Mouse (Mus musculus) forebrain, postnatal 0 days (tissue): Measurements from ENCODE around the gene Hnrnpm. TPM values are rescaled to one million over a fixed set of nuclear protein-coding genes. Genes with fewer than 3 reads are reported as not detected.

Experiments used
- ATAC-seq: fragments of 200-750 bp; cut with Nextera tagmentation; 2 replicates; pipeline ENCODE4 v1.8.0; 2017; ENCODE audit warnings: mild to moderate bottlenecking, moderate library complexity
- DNase-seq: peaks from one replicate; pipeline ENCODE4 v3.0.0-alpha.2; 2015
- H3K27ac ChIP-seq: fragments of 300-500 bp; sonication (generic); 2 replicates; pipeline ENCODE4 v1.5.1; 2014; ENCODE audit warnings: low read depth, mild to moderate bottlenecking, antibody characterized with exemption, low read length, moderate library complexity, mixed read lengths
- H3K27me3 ChIP-seq: fragments of 300-500 bp; sonication (generic); 2 replicates; pipeline ENCODE4 v1.6.1; 2014; ENCODE audit warnings: mild to moderate bottlenecking, low read length, mixed read lengths; ENCODE audit not compliant: insufficient read depth
- H3K36me3 ChIP-seq: fragments of 300-500 bp; sonication (generic); 2 replicates; pipeline ENCODE4 v1.6.1; 2014; ENCODE audit warnings: mild to moderate bottlenecking, moderate library complexity; ENCODE audit not compliant: insufficient read depth
- H3K4me1 ChIP-seq: fragments of 300-500 bp; sonication (generic); 2 replicates; pipeline ENCODE4 v1.6.1; 2014; ENCODE audit warnings: antibody characterized with exemption; ENCODE audit not compliant: insufficient read depth
- H3K4me2 ChIP-seq: fragments of 300-500 bp; sonication (generic); 2 replicates; pipeline ENCODE4 v1.6.1; 2014; ENCODE audit warnings: low read depth, mild to moderate bottlenecking, moderate library complexity
- H3K4me3 ChIP-seq: fragments of 300-500 bp; sonication (generic); 2 replicates; pipeline ENCODE4 v1.5.1; 2014; ENCODE audit warnings: low read depth, low read length, mixed read lengths
- H3K9ac ChIP-seq: fragments of 300-500 bp; sonication (generic); 2 replicates; pipeline ENCODE4 v1.6.1; 2014; ENCODE audit warnings: mild to moderate bottlenecking
- H3K9me3 ChIP-seq: fragments of 300-500 bp; sonication (generic); 2 replicates; pipeline ENCODE4 v1.6.1; 2016; ENCODE audit warnings: low read length
- CTCF ChIP-seq: sonication (generic); IDR thresholded peaks from 2 replicates; pipeline ENCODE4 v1.5.1; 2016; ENCODE audit warnings: antibody characterized with exemption, control low read depth, low read depth
- WGBS: fragments of 180-500 bp; shearing (Covaris S2); extraction: QIAGEN DNeasy Blood & Tissue Kit; methylation state at CpG from one replicate; pipeline ENCODE4 v1.1.7; 2014; 5-methylcytosine and 5-hydroxymethylcytosine counted together
- polyA plus RNA-seq: library from polyadenylated mRNA; unstranded; fragments of >200 nt; fragmentation: Nextera tagmentation; extraction: Ambion mirVana; gene quantifications from 2 replicates; pipeline ENCODE4 v1.2.1, GENCODE M21; 2015
- total RNA-seq: library from RNA; depleted of rRNA; stranded (reverse); fragments of >200 nt; gene quantifications from 2 replicates; pipeline ENCODE4 v1.2.3, GENCODE M21; 2014

The Hnrnpm gene
- total and polyA plus RNA-seq, 2 experiments from 2014 or later: 87.1 to 135 TPM

DNA sequence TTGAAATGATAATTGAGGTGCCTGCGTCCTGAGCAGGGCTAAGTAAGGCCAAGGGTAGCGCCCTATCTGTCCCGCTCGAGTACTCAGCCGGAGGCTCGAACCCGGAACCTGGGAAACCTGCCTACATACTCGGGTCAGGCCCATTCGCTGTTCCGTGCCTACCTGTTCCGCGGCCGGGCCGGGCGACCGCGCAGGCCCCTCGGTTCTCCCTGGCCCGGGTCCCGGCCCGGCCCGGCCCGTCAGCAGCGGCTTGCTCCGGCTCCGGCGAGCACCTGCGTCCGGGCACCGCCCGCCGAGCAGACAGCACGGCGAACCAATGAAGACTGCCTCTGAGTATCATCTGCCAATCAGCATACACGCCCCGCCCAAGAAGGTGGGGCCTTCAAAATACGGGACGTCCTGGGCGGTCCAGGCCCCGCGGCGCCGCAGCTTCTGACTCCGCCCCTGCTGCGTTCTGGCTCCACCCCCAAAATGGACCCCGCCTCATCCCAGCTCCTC lies 31.8 kb upstream of the Hnrnpm start, which contains the start of gene March2:
Gene March2, minus strand, starts transcription at position 287 of the 498 bp plus-strand sequence.
- no peak for TF ChIP-seq CTCF
- no peaks in the 10 kb centered on the region for H3K36me3 ChIP-seq
- H3K27ac ChIP-seq: peak within 1 kb of the TSS; percentile 46; the same call in 1 of the 2 replicates
- no peaks in the 10 kb centered on the region; the same call in 1 of the 2 replicates for H3K4me1 ChIP-seq
- H3K9ac ChIP-seq: peak within 1 kb of the TSS; percentile 67
- under 1% methylated on average over 46 of the region's 46 CpGs for WGBS
- DNase-seq (peak; percentile 95), ATAC-seq (peak; percentile 100)
- peak within 1 kb of the TSS; percentile 84 for H3K4me2 ChIP-seq
- no peaks in the 10 kb centered on the region; the same call in 1 of the 2 replicates for H3K27me3 ChIP-seq
- H3K9me3 ChIP-seq: no peaks in the 10 kb centered on the region
- H3K4me3 ChIP-seq: peak within 1 kb of the TSS; percentile 74

- peak overlapping the region; percentile 74 for H3K4me3 ChIP-seq
- no peaks in the 10 kb centered on the region; the same call in 1 of the 2 replicates for H3K27me3 ChIP-seq
- WGBS: 10% methylated on average over 8 of the region's 8 CpGs
- H3K9me3 ChIP-seq: no peaks in the 10 kb centered on the region
- no peak for TF ChIP-seq CTCF
- no peak for ATAC-seq
- no peak for DNase-seq
- H3K9ac ChIP-seq: peak overlapping the region; percentile 67
- H3K4me1 ChIP-seq: no peaks in the 10 kb centered on the region; the same call in 1 of the 2 replicates
- no peaks in the 10 kb centered on the region for H3K36me3 ChIP-seq
- H3K27ac ChIP-seq: peak overlapping the region; percentile 46; the same call in 1 of the 2 replicates
- H3K4me2 ChIP-seq: peak overlapping the region; percentile 84
Measured at GRCm38 (mm10) chr17:33717982-33718381, 31.3 kb upstream of the Hnrnpm start.

DNA sequence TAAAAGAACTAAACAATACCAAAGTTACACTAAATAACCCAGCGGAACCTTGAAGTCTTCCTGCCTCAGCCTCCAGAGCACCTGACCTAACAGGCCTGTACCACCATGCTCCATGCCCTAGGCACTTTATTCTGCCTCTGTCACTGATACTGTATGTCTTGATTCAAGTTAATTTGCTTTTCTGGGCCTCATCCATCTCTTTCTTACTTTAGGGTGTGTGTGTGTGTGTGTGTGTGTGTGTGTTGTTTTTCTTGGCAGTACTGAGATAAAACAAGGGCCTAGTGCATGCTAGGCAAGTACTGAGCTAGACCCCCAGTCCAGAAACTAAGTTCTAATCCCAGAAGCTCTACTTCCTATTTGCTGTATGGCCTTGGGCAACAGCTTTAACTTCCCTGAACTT lies 30.6 kb upstream of the Hnrnpm start:
- no peak overlapping the region for H3K27ac ChIP-seq
- H3K9ac ChIP-seq: no peak overlapping the region
- H3K4me1 ChIP-seq: no peaks in the 10 kb centered on the region; the same call in 1 of the 2 replicates
- WGBS: 100% methylated on average over 1 of the region's 1 CpGs
- no peaks in the 10 kb centered on the region for H3K36me3 ChIP-seq
- H3K4me2 ChIP-seq: no peak overlapping the region
- no peaks in the 10 kb centered on the region for H3K9me3 ChIP-seq
- TF ChIP-seq CTCF: no peak
- no peak overlapping the region for H3K4me3 ChIP-seq
- H3K27me3 ChIP-seq: no peaks in the 10 kb centered on the region
- no peak for ATAC-seq
- DNase-seq: no peak

GRCm38 (mm10) chr17:33714779-33715178 lies 28.1 kb upstream of the Hnrnpm start:
- Histone ChIP-seq H3K27me3 (no peaks in the 10 kb centered on the region), H3K4me1 (no peaks in the 10 kb centered on the region; the same call in 1 of the 2 replicates), H3K4me3 (no peak overlapping the region), H3K27ac (no peak overlapping the region), H3K4me2 (no peak overlapping the region), H3K9me3 (no peaks in the 10 kb centered on the region), H3K36me3 (no peaks in the 10 kb centered on the region), H3K9ac (no peak overlapping the region)
- TF ChIP-seq CTCF: no peak
- no peak for DNase-seq
- WGBS: 91% methylated on average over 1 of the region's 1 CpGs
- ATAC-seq: no peak

GRCm38 (mm10) chr17:33713271-33713670 lies 26.6 kb upstream of the Hnrnpm start:
- Histone ChIP-seq H3K27me3 (no peaks in the 10 kb centered on the region), H3K4me3 (no peak overlapping the region), H3K27ac (no peak overlapping the region), H3K36me3 (peaks cover 8% of the 10 kb centered on the region; the same call in 1 of the 2 replicates), H3K9ac (no peak overlapping the region), H3K4me1 (no peaks in the 10 kb centered on the region; the same call in 1 of the 2 replicates), H3K4me2 (no peak overlapping the region), H3K9me3 (no peaks in the 10 kb centered on the region)
- no peak for ATAC-seq
- WGBS: 86% methylated on average over 5 of the region's 5 CpGs
- no peak for DNase-seq
- no peak for TF ChIP-seq CTCF

GRCm38 (mm10) chr17:33709834-33710233 lies 23.2 kb upstream of the Hnrnpm start:
- H3K4me3 ChIP-seq: no peak overlapping the region
- no peaks in the 10 kb centered on the region for H3K27me3 ChIP-seq
- DNase-seq (no peak), ATAC-seq (no peak)
- H3K36me3 ChIP-seq: peaks cover 25% of the 10 kb centered on the region
- H3K9ac ChIP-seq: no peak overlapping the region
- TF ChIP-seq CTCF: no peak
- 90% methylated on average over 3 of the region's 3 CpGs for WGBS
- no peaks in the 10 kb centered on the region for H3K9me3 ChIP-seq
- H3K4me1 ChIP-seq: no peaks in the 10 kb centered on the region
- H3K27ac ChIP-seq: no peak overlapping the region
- H3K4me2 ChIP-seq: no peak overlapping the region

- H3K4me3 ChIP-seq: no peak overlapping the region
- peaks cover 26% of the 10 kb centered on the region for H3K36me3 ChIP-seq
- no peak overlapping the region for H3K9ac ChIP-seq
- WGBS: 90% methylated on average over 9 of the region's 9 CpGs
- no peak for TF ChIP-seq CTCF
- DNase-seq: no peak
- H3K4me2 ChIP-seq: no peak overlapping the region
- no peak for ATAC-seq
- H3K4me1 ChIP-seq: no peaks in the 10 kb centered on the region
- H3K9me3 ChIP-seq: no peaks in the 10 kb centered on the region
- H3K27ac ChIP-seq: no peak overlapping the region
- H3K27me3 ChIP-seq: no peaks in the 10 kb centered on the region
Measured at GRCm38 (mm10) chr17:33703091-33703490, 16.4 kb upstream of the Hnrnpm start.
